Mouse (Mus musculus): ENCODE measurements around the gene Atxn1. TPM values are rescaled to one million over a fixed set of nuclear protein-coding genes. Genes with fewer than 3 reads are reported as not detected.
A peak's percentile ranks its signal among the peaks of the same experiment; 100 is the strongest.

Gene Atxn1
- polyA plus RNA-seq, 1 experiment from 2014 or later = 8.5 TPM

DNA sequence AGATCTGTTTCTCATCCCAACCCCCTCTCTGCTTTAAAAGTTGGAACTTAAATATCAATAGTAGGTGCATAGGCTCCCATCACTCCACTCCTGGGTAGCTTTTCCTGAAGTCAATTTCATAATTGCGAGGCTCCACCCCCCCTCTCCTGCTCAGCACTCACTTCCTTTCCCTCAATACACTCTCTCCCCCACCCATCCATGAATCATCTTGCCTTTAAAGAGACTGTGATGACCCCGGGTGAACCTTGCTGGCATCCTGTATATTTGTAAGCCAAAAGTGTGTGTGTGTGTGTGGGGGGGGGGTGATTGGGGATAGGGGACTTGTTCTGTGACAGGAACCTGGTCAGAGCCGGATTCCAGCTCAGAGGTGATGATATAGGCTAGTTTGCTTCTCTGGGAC is 9.8 kb upstream of the Atxn1 start:
- no peak overlapping the region for H3K9ac ChIP-seq
- H3K27me3 ChIP-seq (replicated peaks) = no peaks in the 10 kb centered on the region
- H3K4me1 ChIP-seq = no peaks in the 10 kb centered on the region
- H3K9me3 ChIP-seq = no peaks in the 10 kb centered on the region
- no peak overlapping the region for H3K4me2 ChIP-seq
- ATAC-seq (ENCODE audit: insufficient read depth, low FRiP score, low read depth) = no peak
- H3K27ac ChIP-seq = no peak overlapping the region
- WGBS = 38% methylated on average over 3 of the region's 3 CpGs
- no peak overlapping the region for H3K4me3 ChIP-seq (replicated peaks)
- no peaks in the 10 kb centered on the region for H3K36me3 ChIP-seq

DNA sequence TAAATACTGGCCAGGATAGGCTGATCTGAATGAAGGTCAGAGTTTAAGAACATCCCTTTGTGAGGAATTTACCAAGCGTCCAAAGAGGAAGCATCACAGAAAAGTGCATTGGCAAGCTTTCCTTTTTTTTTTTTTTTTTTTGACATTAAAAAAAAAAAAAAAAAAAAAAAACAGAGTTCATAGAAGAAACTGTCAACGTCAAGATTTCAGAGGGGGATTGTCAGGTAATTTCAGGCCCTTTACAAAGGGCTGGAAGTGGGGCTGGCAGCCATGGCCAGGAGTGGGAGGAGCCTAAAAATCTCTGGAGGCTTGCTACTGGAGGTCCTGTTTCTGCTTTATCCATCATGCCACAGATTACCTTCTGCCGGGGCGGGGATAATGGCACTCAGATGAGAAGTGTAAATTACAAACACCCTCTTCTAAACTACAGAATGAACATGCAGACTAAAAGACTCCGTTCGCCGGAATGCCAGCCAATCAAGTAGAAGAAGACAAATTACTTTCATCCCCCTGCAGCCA is 9.2 kb upstream of the Atxn1 start:
- H3K27me3 ChIP-seq (replicated peaks) = no peaks in the 10 kb centered on the region

DNA sequence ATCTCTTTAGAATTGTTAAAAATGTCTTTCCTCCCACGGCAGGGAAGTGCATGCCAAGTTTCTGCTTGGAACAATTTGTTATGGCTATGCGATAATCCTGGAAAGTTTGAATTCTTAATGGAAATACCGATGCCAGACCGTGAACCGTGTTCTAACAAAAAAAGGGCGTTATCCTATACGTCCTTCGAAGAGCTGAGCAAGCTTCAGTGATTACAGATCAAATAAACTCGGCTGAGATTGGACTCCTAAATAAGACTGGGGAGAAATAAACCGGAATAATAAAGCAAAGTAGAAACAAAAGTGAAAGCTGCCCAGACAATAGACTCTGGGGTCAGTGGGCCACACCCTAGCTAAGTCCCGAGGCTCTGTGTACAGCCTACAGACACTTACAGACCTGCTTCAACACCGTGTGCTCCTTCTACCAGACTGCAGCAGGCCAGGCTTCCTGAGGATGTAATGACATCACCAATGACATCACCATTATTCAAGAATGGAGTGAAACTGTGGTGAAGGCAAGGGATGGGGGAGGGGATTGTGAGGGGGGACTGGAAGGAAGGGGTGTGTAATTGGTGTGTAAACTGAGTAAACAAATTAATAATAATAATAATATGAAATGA is 6.2 kb upstream of the Atxn1 start:
- Histone ChIP-seq H3K4me3 (replicated peaks) (no peak overlapping the region), H3K9me3 (no peaks in the 10 kb centered on the region), H3K4me2 (no peak overlapping the region), H3K9ac (no peak overlapping the region), H3K36me3 (no peaks in the 10 kb centered on the region), H3K27me3 (replicated peaks) (no peaks in the 10 kb centered on the region), H3K27ac (no peak overlapping the region), H3K4me1 (peaks cover 6% of the 10 kb centered on the region; the same call in 1 of the 2 replicates)
- WGBS = 44% methylated on average over 12 of the region's 12 CpGs
- no peak for ATAC-seq (ENCODE audit: insufficient read depth, low FRiP score, low read depth)

More for the DNA sequence above, 9.2 kb upstream of the Atxn1 start:
- no peaks in the 10 kb centered on the region for H3K36me3 ChIP-seq
- H3K9ac ChIP-seq = no peak overlapping the region
- H3K4me3 ChIP-seq (replicated peaks) = no peak overlapping the region
- no peak for ATAC-seq (ENCODE audit: insufficient read depth, low FRiP score, low read depth)
- no peak overlapping the region for H3K4me2 ChIP-seq
- H3K9me3 ChIP-seq = no peaks in the 10 kb centered on the region
- no peaks in the 10 kb centered on the region for H3K4me1 ChIP-seq
- WGBS = 33% methylated on average over 7 of the region's 7 CpGs
- no peak overlapping the region for H3K27ac ChIP-seq

DNA sequence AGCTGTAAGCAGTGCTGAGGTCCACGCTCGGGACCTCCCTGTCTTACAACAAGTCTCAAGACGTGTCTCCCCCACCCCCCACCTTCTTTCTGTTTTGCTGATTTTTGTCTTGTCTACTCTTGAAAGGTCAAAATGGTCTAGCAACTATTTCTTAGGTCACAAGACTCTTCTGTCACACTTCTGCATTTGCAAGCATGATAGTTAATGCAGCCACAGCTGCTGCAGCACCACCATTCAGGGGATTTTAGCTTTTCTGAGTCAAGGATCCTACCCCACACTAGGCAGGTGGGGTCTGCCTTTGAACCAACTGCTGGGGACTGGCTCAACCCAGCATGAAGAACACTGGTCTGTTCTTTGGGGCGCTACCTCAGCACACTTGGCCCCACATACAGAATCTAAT is 3.4 kb upstream of the Atxn1 start:
- Histone ChIP-seq H3K27me3 (replicated peaks) (no peaks in the 10 kb centered on the region), H3K4me3 (replicated peaks) (no peak overlapping the region), H3K27ac (no peak overlapping the region), H3K9me3 (no peaks in the 10 kb centered on the region), H3K4me2 (no peak overlapping the region), H3K36me3 (no peaks in the 10 kb centered on the region), H3K9ac (no peak overlapping the region), H3K4me1 (peaks cover 11% of the 10 kb centered on the region)
- 78% methylated on average over 4 of the region's 4 CpGs for WGBS
- no peak for ATAC-seq (ENCODE audit: insufficient read depth, low FRiP score, low read depth)

DNA sequence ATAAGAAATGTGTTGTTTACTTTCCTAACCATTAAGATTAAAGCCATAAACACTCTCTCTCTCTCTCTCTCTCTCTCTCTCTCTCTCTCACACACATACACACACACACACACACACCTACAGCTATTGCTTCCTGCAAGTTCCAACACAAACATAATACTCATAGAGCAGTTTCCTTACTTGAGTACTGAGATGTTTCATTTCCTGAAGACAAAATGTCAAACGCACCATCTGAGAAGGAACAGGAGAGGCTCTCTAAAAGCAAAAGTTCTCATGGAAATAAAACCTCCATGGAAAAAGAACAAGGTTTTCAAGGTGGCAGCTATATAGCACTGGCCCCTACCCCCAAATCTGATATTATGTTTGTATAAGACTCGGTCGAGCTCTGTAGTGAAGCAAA is 2.6 kb upstream of the Atxn1 start:
- no peak overlapping the region for H3K9ac ChIP-seq
- H3K27me3 ChIP-seq (replicated peaks) = no peaks in the 10 kb centered on the region
- no peaks in the 10 kb centered on the region for H3K36me3 ChIP-seq
- no peak overlapping the region for H3K4me3 ChIP-seq (replicated peaks)
- peaks cover 14% of the 10 kb centered on the region for H3K4me1 ChIP-seq
- no peak for ATAC-seq (ENCODE audit: insufficient read depth, low FRiP score, low read depth)
- 45% methylated on average over 3 of the region's 3 CpGs for WGBS
- no peaks in the 10 kb centered on the region for H3K9me3 ChIP-seq
- no peak overlapping the region for H3K4me2 ChIP-seq
- H3K27ac ChIP-seq = no peak overlapping the region

- H3K9ac ChIP-seq = no peak overlapping the region
These were observed 1.8 kb upstream of the Atxn1 start for GRCm38 (mm10) chr13:45966586-45966985.

GRCm38 (mm10) chr13:45965594-45966432 is 1.0 kb upstream of the Atxn1 start:
- no peaks in the 10 kb centered on the region for H3K27me3 ChIP-seq (replicated peaks)
- H3K4me2 ChIP-seq = peak overlapping the region; percentile 77
- ATAC-seq (ENCODE audit: insufficient read depth, low FRiP score, low read depth) = peak; percentile 5; the same call in 1 of the 2 replicates
- H3K27ac ChIP-seq = peak overlapping the region; percentile 95
- under 1% methylated on average over 41 of the region's 41 CpGs for WGBS
- H3K9me3 ChIP-seq = no peaks in the 10 kb centered on the region
- no peaks in the 10 kb centered on the region for H3K36me3 ChIP-seq
- peak overlapping the region; percentile 26 for H3K9ac ChIP-seq
- H3K4me1 ChIP-seq = peaks cover 23% of the 10 kb centered on the region
- H3K4me3 ChIP-seq (replicated peaks) = peak overlapping the region; percentile 84

More at GRCm38 (mm10) chr13:45966586-45966985, 1.8 kb upstream of the Atxn1 start:
- 4% methylated on average over 14 of the region's 14 CpGs for WGBS
- Histone ChIP-seq H3K27ac (no peak overlapping the region), H3K9me3 (no peaks in the 10 kb centered on the region), H3K4me3 (replicated peaks) (peak overlapping the region; percentile 84), H3K4me2 (peak overlapping the region; percentile 77), H3K36me3 (no peaks in the 10 kb centered on the region), H3K4me1 (peaks cover 22% of the 10 kb centered on the region), H3K27me3 (replicated peaks) (no peaks in the 10 kb centered on the region)
- ATAC-seq (ENCODE audit: insufficient read depth, low FRiP score, low read depth) = no peak

GRCm38 (mm10) chr13:45964331-45964852 is 416 bp downstream of the Atxn1 start:
- WGBS = 1% methylated on average over 31 of the region's 39 CpGs
- H3K4me3 ChIP-seq (replicated peaks) = peak overlapping the region; percentile 84
- H3K27ac ChIP-seq = peak overlapping the region; percentile 95
- no peaks in the 10 kb centered on the region for H3K9me3 ChIP-seq
- H3K4me2 ChIP-seq = peak overlapping the region; percentile 77
- H3K9ac ChIP-seq = peak overlapping the region; percentile 70
- H3K27me3 ChIP-seq (replicated peaks) = no peaks in the 10 kb centered on the region
- no peaks in the 10 kb centered on the region for H3K36me3 ChIP-seq
- H3K4me1 ChIP-seq = peaks cover 23% of the 10 kb centered on the region
- ATAC-seq (ENCODE audit: insufficient read depth, low FRiP score, low read depth) = peak; percentile 20

GRCm38 (mm10) chr13:45963497-45964330 is 1.1 kb downstream of the Atxn1 start:
- under 1% methylated on average over 75 of the region's 95 CpGs for WGBS
- peak; percentile 61 for ATAC-seq (ENCODE audit: insufficient read depth, low FRiP score, low read depth)
- Histone ChIP-seq H3K9ac (peak overlapping the region; percentile 70), H3K27ac (peak overlapping the region; percentile 95), H3K36me3 (no peaks in the 10 kb centered on the region), H3K4me2 (peak overlapping the region; percentile 77), H3K4me1 (peaks cover 23% of the 10 kb centered on the region), H3K9me3 (no peaks in the 10 kb centered on the region), H3K27me3 (replicated peaks) (no peaks in the 10 kb centered on the region), H3K4me3 (replicated peaks) (peak overlapping the region; percentile 84)

DNA sequence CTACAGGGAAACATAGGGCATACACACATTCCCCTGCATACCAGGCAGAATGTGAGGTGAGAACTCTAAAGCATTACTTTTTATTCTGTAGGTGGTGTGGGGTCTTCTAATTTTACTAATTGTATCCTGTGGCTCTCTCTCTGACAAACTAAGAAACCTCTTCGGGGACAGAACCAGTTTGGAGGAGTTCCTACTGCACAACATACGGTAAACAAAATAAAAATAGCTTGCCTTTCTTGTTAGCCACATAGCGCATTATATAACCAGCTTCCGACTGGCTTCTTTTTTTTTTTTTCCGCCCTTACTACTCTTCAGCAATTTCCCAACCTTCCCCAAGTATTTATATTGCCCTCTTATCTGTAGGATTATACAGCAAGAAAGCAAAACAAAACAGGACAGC is 2.0 kb downstream of the Atxn1 start:
- WGBS = 11% methylated on average over 5 of the region's 5 CpGs

DNA sequence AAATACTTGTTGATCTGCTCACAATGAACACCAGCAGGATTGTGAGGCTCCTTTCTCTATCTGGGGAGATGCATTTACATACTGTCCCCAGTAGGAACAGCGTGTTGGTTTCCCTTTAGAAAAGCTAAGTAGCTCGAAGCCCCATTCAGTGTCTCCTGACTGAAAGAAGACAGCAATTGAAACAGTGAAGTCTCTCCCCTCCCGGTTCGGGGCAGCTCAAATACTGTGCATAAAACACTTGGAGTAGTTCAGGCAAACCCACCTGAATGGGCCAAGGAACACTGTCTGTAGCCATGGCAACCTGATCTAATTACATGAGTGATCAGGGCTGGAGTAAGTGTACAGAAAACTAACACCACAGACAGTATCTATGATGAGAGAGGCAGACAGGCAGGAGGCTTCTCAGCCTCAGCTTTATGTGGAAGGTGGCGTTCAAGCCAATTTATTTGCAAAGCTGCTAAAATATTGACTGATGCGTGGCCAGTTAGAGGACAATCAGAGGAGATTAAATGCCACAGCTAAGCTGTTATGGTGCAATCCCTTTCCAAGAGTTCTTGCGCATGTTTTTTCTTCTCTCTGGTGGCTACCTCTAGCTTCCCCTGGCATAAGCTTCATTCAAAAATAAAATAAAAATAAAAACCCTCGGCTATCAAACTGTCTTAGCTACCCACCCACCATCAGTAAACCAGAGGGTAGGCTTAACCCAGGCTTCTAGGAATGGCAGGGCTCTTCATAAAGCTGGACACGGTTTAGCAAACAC is 2.8 kb downstream of the Atxn1 start:
- Histone ChIP-seq H3K4me1 (peaks cover 23% of the 10 kb centered on the region), H3K4me2 (peak overlapping the region; percentile 77), H3K9ac (no peak overlapping the region), H3K36me3 (no peaks in the 10 kb centered on the region), H3K27me3 (replicated peaks) (no peaks in the 10 kb centered on the region), H3K27ac (no peak overlapping the region), H3K9me3 (no peaks in the 10 kb centered on the region), H3K4me3 (replicated peaks) (peak overlapping the region; percentile 84; the same call in 1 of the 2 replicates)
- 41% methylated on average over 9 of the region's 9 CpGs for WGBS
- ATAC-seq (ENCODE audit: insufficient read depth, low FRiP score, low read depth) = no peak

More for the DNA sequence above, 2.0 kb downstream of the Atxn1 start:
- peak overlapping the region; percentile 84 for H3K4me3 ChIP-seq (replicated peaks)
- peak overlapping the region; percentile 95 for H3K27ac ChIP-seq
- H3K4me2 ChIP-seq = peak overlapping the region; percentile 77
- H3K27me3 ChIP-seq (replicated peaks) = no peaks in the 10 kb centered on the region
- ATAC-seq (ENCODE audit: insufficient read depth, low FRiP score, low read depth) = no peak
- no peaks in the 10 kb centered on the region for H3K9me3 ChIP-seq
- H3K36me3 ChIP-seq = no peaks in the 10 kb centered on the region
- H3K9ac ChIP-seq = no peak overlapping the region
- peaks cover 23% of the 10 kb centered on the region for H3K4me1 ChIP-seq

Data from stomach, embryonic 15.5 days (tissue).